Mouse (Mus musculus): ENCODE data around the gene Aipl1. TPM values are rescaled to one million over a fixed set of nuclear protein-coding genes. Genes with fewer than 3 reads are reported as not detected.

Aipl1 gene
- total and polyA plus RNA-seq, 3 experiments: 0.71 to 0.93 (median 0.81) TPM

- no peaks in the 10 kb centered on the region for H3K9me3 ChIP-seq (replicated peaks; ENCODE audit: low read length)
- no peak overlapping the region for H3K27ac ChIP-seq (ENCODE audit: insufficient read depth, low read depth)
- H3K27me3 ChIP-seq (replicated peaks): peaks cover 2% of the 10 kb centered on the region
- H3K79me2 ChIP-seq (replicated peaks; ENCODE audit: control insufficient read depth, extremely low read depth, insufficient read depth, poor library complexity, severe bottlenecking): no peaks in the 10 kb centered on the region
- no peaks in the 10 kb centered on the region for H3K36me3 ChIP-seq (replicated peaks in 1 of 2; ENCODE audit: control insufficient read depth in 1 of 2, insufficient read depth in 1 of 2, low read length in 1 of 2)
- TF ChIP-seq BHLHE40 (IDR thresholded peaks at IDR 0.05; ENCODE audit: low read depth, low read length) (no peak), IRF4 (IDR thresholded peaks at IDR 0.05; ENCODE audit: low read depth, low read length) (no peak), E2F4 (IDR thresholded peaks at IDR 0.05; ENCODE audit: insufficient replicate concordance, low read depth, low read length) (no peak), ZC3H11A (IDR thresholded peaks at IDR 0.05; ENCODE audit: low read depth, low read length) (no peak), USF2 (conservative IDR thresholded peaks at IDR 0.05; ENCODE audit: low read depth, low read length) (no peak), MAFK (IDR thresholded peaks at IDR 0.05; ENCODE audit: insufficient replicate concordance, low read length) (no peak), TCF12 (IDR thresholded peaks at IDR 0.05; ENCODE audit: low read depth, low read length) (no peak), HCFC1 (IDR thresholded peaks at IDR 0.05; ENCODE audit: low read depth, low read length) (no peak), MEF2A (IDR thresholded peaks at IDR 0.05; ENCODE audit: borderline replicate concordance, low read depth, low read length) (no peak), USF1 (IDR thresholded peaks at IDR 0.05; ENCODE audit: low read depth, low read length) (no peak), JUND (conservative IDR thresholded peaks at IDR 0.05; ENCODE audit: low read depth, low read length) (no peak), SIN3A (IDR thresholded peaks at IDR 0.05; ENCODE audit: low read length) (no peak), ETS1 (conservative IDR thresholded peaks at IDR 0.05; ENCODE audit: low read depth, low read length) (no peak), MAX (IDR thresholded peaks at IDR 0.05; ENCODE audit: low read length) (no peak), MXI1 (IDR thresholded peaks at IDR 0.05; ENCODE audit: low read depth, low read length) (no peak), JUN (IDR thresholded peaks at IDR 0.05; ENCODE audit: insufficient read depth, low read depth, low read length) (no peak), UBTF (IDR thresholded peaks at IDR 0.05; ENCODE audit: low read depth, low read length) (no peak), ZMIZ1 (IDR thresholded peaks at IDR 0.05; ENCODE audit: low read depth, low read length) (no peak), KAT2A (IDR thresholded peaks at IDR 0.05; ENCODE audit: insufficient replicate concordance, low read length) (no peak)
- H3K4me2 ChIP-seq (ENCODE audit: insufficient read depth, low read depth, poor library complexity, severe bottlenecking): no peak overlapping the region
- DNase-seq (ENCODE audit: extremely low read depth): no peak
- H3K4me3 ChIP-seq (replicated peaks in 1 of 3; ENCODE audit: low read depth in 2 of 3, low read length in 2 of 3, poor library complexity in 1 of 3): no peak overlapping the region
- H3K9ac ChIP-seq (ENCODE audit: insufficient read depth, low read depth): no peak overlapping the region
- peaks cover 11 to 42% of the 10 kb centered on the region in 2 experiments for H3K4me1 ChIP-seq (ENCODE audit: control insufficient read depth in 1 of 2, insufficient read depth in 2 of 2)
- in situ Hi-C loops (cut with MboI; ENCODE audit: low pct_ligation_motif_present, low pct_unique_long_range_greater_than_20kb, low sequenced_read_pairs) (no loop called here), dilution Hi-C loops (cut with MboI; ENCODE audit: extremely low pct_ligation_motif_present, extremely low pct_unique_long_range_greater_than_20kb, low sequenced_read_pairs) (no loop called here)
These were observed 22.6 kb downstream of the Aipl1 start for GRCm38 (mm10) chr11:72014674-72015073.

GRCm38 (mm10) chr11:72011955-72012354, 25.4 kb downstream of the Aipl1 start:
- Histone ChIP-seq H3K9ac (ENCODE audit: insufficient read depth, low read depth) (no peak overlapping the region), H3K36me3 (replicated peaks in 1 of 2; ENCODE audit: control insufficient read depth in 1 of 2, insufficient read depth in 1 of 2, low read length in 1 of 2) (peaks cover 0 to 2% of the 10 kb centered on the region in 2 experiments), H3K4me2 (ENCODE audit: insufficient read depth, low read depth, poor library complexity, severe bottlenecking) (no peak overlapping the region), H3K79me2 (replicated peaks; ENCODE audit: control insufficient read depth, extremely low read depth, insufficient read depth, poor library complexity, severe bottlenecking) (no peaks in the 10 kb centered on the region), H3K4me3 (replicated peaks in 1 of 3; ENCODE audit: low read depth in 2 of 3, low read length in 2 of 3, poor library complexity in 1 of 3) (no peak overlapping the region), H3K4me1 (ENCODE audit: control insufficient read depth in 1 of 2, insufficient read depth in 2 of 2) (peaks cover 8 to 43% of the 10 kb centered on the region in 2 experiments; a peak in 3 of 4 replicates), H3K27ac (ENCODE audit: insufficient read depth, low read depth) (no peak overlapping the region), H3K27me3 (replicated peaks) (no peaks in the 10 kb centered on the region), H3K9me3 (replicated peaks; ENCODE audit: low read length) (no peaks in the 10 kb centered on the region)
- DNase-seq (ENCODE audit: extremely low read depth): no peak
- in situ Hi-C loops (cut with MboI; ENCODE audit: low pct_ligation_motif_present, low pct_unique_long_range_greater_than_20kb, low sequenced_read_pairs): no loop called here
- TF ChIP-seq PAX5 (IDR thresholded peaks at IDR 0.05; ENCODE audit: low read length): no peak
- no peak for TF ChIP-seq RAD21 (IDR thresholded peaks at IDR 0.05; ENCODE audit: low read depth, low read length)
- TF ChIP-seq MAFK (IDR thresholded peaks at IDR 0.05; ENCODE audit: insufficient replicate concordance, low read length): no peak
- no peak for TF ChIP-seq USF2 (conservative IDR thresholded peaks at IDR 0.05; ENCODE audit: low read depth, low read length)
- TF ChIP-seq RCOR1 (conservative IDR thresholded peaks at IDR 0.05; ENCODE audit: low read depth, low read length): no peak
- TF ChIP-seq MYC (IDR thresholded peaks at IDR 0.05; ENCODE audit: low read depth, low read length): no peak
- TF ChIP-seq TBP (conservative IDR thresholded peaks at IDR 0.05; ENCODE audit: low read depth, low read length): no peak
- dilution Hi-C loops (cut with MboI; ENCODE audit: extremely low pct_ligation_motif_present, extremely low pct_unique_long_range_greater_than_20kb, low sequenced_read_pairs): no loop called here

All from CH12.LX (cell line).